Mouse (Mus musculus): ENCODE measurements around the gene Trim10.

Trim10 gene

DNA sequence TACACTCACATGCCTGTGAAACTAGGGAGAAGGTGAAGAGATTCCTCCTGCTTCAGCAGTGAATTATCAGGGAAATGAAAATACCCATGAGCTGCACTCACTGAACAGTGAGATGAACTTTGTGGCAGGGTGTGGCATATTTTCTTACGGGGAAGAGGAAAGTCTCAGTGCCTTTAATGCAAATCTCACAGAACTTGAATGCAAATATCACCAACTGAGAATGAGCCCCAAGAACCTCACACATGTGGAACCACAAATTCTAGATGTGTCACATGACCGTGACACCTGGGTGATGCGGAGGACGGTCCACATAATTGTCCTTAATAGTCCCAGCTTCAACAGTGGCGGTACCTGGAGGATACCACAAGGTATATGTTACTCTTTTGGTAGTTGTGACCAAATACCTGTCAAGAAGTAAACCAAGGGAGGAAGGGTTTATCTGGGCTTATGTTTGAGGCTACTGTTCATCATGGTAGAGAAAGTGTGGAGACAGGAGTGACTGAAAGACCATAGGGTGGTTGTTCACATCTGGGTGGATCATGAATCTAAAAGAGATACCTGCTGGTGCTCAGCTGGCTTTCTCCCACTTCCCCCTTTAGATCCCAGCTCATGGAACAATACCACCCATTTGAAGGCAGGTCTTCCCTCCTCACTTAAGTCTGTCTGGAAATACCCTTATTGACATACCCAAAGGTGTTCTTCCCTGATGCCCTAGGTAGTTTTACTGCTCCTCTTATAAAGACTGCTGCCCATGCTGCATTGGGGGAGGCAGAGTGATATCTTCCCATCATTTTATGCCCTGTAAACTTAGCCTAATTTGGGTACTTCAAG is 20.9 kb downstream of the Trim10 start, which contains the start of gene Trim40:
Trim40 (minus strand) TSS at position 51 of the 831 bp plus-strand sequence.
- ChIA-PET CTCF (no interaction called here), POLR2A (interaction anchor here in 1 of 4 experiments (3.6 kb wide), 1 partner anchor 23 kb away, joined by 8 read pairs; the partner anchor contains the start of gene Trim15)

DNA sequence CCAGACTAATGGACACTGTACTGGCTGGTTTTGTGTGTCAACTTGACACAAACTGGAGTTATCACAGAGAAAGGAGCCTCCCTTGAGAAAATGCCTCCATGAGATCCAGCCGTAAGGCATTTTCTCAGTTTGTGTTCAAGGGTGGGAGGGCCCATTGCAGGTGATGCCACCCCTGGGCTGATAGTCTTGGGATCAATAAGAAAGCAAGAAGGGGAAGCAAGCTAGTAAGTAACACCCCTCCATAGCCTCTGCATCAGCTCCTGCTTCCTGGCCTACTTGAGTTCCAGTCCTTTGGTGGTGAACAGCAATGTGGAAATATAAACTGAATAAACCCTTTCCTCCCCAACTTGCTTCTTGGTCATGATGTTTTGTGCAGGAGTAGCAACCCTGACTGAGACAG is 22.1 kb downstream of the Trim10 start:
- POLR2A ChIA-PET = interaction anchor here in 2 of 4 experiments (0.6 to 3.6 kb wide), 4 partner anchors 13 to 136 kb away, joined by 3 to 10 read pairs (median 6); partner anchors contain the start of genes Trim15 (in 1 of the 2) and Trim26 (in 1 of the 2)

DNA sequence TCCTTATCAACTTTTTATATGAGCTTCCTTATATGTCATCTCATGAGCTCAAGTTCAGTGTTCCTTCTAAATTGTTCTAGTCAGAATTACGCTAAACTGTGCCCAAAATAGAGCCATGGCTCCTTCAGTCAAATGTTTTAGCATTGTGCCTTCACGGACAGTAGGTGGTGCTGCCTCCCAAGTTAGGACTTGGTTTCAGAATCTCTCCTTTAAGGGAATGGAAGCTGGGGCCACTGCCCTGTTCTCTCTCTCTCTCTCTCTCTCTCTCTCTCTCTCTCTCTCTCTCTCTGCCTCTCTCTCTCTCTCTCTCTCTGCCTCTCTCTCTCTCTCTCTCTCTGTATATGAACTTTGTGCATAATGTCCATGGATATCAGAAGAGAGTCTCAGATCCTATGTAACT is 23.0 kb downstream of the Trim10 start:
- CTCF ChIA-PET = interaction anchor here (0.6 to 4.2 kb wide), 56 partner anchors 9 to 668 kb away, joined by 3 to 32 read pairs (median 4); partner anchors contain the start of genes Gabbr1 (in 2 of the 4) and Trim26 (in 2 of the 4)

More for the DNA sequence above, 22.1 kb downstream of the Trim10 start:
- CTCF ChIA-PET = interaction anchor here (0.6 to 4.2 kb wide), 8 partner anchors 10 to 579 kb away, joined by 3 to 32 read pairs (median 12); no protein-coding TSS in a partner anchor

DNA sequence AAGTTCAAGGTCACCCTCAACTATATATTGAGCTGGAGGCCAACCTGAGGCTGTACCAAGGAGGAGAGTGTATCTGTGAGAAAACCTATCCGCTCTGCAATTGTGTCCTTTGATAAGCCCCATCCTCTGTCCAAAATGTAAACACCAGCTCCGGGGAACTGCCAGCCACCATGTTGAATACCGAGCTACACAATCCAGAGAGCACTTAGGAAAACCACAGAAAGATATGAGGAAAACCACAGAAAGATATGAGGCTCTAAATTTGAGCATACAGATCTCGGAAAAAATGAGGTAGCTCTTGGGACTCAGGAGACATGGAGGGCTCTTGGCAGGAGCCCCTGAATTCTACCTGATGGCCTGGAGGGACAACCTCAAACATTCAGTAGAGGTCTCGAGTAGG is 24.0 kb downstream of the Trim10 start:
- POLR2A ChIA-PET = interaction anchor here (0.7 to 3.6 kb wide), 5 partner anchors 10 to 57 kb away, joined by 3 to 10 read pairs (median 4); partner anchors contain the start of genes Trim15 (in 1 of the 4) and Trim26 (in 1 of the 4)
- CTCF ChIA-PET = interaction anchor here (0.7 to 4.2 kb wide), 24 partner anchors 10 to 876 kb away, joined by 3 to 32 read pairs (median 4); partner anchors contain the start of genes Gabbr1 (in 1 of the 4) and Trim26 (in 1 of the 4)

More for the DNA sequence above, 23.0 kb downstream of the Trim10 start:
- POLR2A ChIA-PET = interaction anchor here (0.6 to 3.6 kb wide), 8 partner anchors 22 to 324 kb away, joined by 3 to 12 read pairs (median 4); partner anchors contain the start of genes Trim26 (in 2 of the 4) and Trim15 (in 1 of the 4)

DNA sequence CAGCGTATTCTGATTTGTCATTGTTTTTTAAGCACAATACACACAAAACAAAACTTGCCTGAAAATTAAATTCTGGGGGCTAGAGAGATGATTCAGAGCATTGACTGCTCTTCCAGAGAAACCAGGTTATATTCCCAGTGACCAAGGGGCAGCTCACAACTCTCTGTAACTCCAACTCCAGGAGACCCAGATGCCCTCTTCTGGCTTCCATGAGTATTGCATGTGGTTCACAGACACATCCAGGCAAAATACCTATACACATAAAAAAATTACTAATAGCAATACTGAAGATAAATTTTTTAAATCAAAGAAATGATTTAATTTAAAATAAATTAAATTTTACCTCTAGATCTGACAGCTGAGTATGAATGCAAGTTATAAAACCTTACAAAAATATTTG is 27.2 kb downstream of the Trim10 start:
- ChIA-PET CTCF (interaction anchor here (0.6 to 2.3 kb wide), 9 partner anchors 18 to 307 kb away, joined by 3 to 11 read pairs (median 4); no protein-coding TSS in a partner anchor), POLR2A (interaction anchor here in 2 of 4 experiments (0.6 to 2.4 kb wide), 7 partner anchors 11 to 343 kb away, joined by 3 to 9 read pairs (median 4); partner anchors contain the start of gene Trim26 (in 1 of the 2))

DNA sequence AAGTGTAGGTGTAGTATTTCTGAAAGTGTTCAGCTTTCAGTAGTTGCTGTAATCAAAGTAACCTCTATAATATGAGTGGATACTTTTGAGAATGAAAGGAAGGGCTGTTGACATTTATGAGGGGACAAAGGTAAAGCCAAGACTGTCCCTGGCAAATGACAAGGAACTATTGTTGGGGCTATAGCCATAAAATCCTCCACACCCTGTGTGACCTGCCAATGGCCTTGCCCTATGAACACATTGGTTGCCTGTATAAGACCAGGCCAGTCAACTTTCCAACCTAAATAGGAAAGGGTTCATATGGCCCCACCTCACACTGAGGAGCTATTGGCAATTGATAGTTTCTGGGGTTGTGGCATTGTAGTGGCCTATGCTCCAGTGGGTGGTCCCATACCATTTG is 27.7 kb downstream of the Trim10 start:
- POLR2A ChIA-PET = interaction anchor here in 3 of 4 experiments (0.5 to 2.4 kb wide), 8 partner anchors 10 to 346 kb away, joined by 3 to 9 read pairs (median 4); partner anchors contain the start of gene Trim26 (in 1 of the 3)
- CTCF ChIA-PET = interaction anchor here in 2 of 4 experiments (0.9 to 2.3 kb wide), 6 partner anchors 18 to 307 kb away, joined by 3 to 11 read pairs (median 5); no protein-coding TSS in a partner anchor

DNA sequence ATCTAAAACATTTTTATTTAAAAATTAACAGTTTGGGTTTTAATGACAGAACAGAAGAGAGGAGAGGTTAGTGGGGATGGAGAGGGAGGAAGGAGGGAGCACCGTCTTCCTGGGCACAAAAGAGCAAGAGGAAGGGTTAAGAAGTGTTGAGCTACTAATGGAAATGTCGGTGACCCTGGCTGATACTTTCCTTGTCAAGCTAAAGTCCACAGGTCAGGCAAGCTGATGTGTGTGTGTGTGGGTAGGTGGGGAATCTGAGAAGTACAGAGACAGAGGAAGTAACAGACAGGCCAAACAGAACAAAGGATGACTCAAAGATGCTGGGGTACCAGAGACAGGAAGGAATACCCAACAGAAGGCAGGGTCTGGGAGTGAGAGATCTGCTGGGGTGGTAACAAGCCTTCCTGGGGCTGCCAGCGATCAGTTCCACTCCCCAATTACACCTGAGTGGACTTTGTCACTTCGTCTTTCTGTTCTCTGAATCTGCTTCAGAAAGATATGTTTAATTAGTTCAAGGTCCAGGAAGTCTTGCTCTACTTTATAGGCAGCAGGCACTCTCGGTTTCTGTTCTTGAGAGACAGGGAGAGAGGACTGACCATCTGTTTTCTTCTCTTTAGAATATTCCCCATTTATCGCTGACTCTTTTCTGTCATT is 28.3 kb downstream of the Trim10 start, which contains the start of gene Trim31:
Trim31 (plus strand) TSS at position 567 of the 654 bp plus-strand sequence.
- POLR2A ChIA-PET = interaction anchor here in 3 of 4 experiments (0.5 to 2.4 kb wide), 5 partner anchors 9 to 346 kb away, joined by 3 to 6 read pairs (median 4); no protein-coding TSS in a partner anchor
- CTCF ChIA-PET = interaction anchor here in 3 of 4 experiments (0.6 to 1.6 kb wide), 4 partner anchors 14 to 306 kb away, joined by 3 to 8 read pairs (median 3); no protein-coding TSS in a partner anchor

DNA sequence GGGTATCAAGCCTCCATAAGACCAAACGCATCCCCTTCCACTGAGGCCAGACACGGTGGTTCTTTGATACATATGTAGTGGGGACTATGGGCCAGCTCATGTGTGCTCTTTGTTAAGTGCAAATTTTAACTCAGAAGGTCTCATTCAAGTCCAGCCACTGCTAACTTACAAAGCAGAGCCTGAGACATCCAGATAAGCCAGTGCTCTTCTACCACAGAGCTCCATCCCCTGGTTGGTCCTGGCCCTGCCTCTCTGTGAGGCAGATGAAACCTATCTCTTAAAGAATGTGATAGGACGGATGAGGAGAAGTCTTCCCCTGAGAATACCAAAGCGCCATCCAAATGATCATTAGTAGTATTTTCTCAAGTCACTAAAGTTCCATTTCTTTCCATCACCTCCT is 30.0 kb downstream of the Trim10 start:
- CTCF ChIA-PET = interaction anchor here in 2 of 4 experiments (0.6 to 1.6 kb wide), 4 partner anchors 15 to 511 kb away, joined by 3 to 11 read pairs (median 5); partner anchors contain the start of gene Trim26 (in 1 of the 2)
- POLR2A ChIA-PET = interaction anchor here in 2 of 4 experiments (0.5 to 1.9 kb wide), 2 partner anchors 15 to 63 kb away, joined by 3 to 4 read pairs; partner anchors contain the start of gene Trim26 (in 1 of the 2)

DNA sequence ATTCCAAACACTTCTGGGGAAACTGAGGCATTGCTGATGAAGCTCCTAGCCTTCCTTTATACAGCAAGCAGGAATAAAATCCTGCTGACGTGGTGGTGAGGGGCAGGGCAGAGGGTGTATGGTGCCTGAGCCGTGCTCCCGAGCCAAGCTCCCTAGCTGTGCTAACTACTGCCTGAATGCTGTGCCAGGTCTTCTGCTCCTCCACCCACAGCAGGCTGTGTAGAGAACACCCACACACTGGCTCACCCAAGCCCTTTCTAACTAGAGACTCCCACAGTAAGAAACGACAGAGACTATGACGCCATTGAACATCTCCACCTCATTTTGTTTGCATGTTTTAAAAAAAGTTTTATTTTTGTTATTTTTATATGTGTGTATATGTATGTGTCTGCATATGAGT is 30.6 kb downstream of the Trim10 start:
- CTCF ChIA-PET = interaction anchor here in 3 of 4 experiments (0.6 to 1.6 kb wide), 6 partner anchors 14 to 510 kb away, joined by 3 to 5 read pairs (median 4); no protein-coding TSS in a partner anchor
- POLR2A ChIA-PET = interaction anchor here in 2 of 4 experiments (0.5 to 1.9 kb wide), 2 partner anchors 14 to 63 kb away, joined by 3 to 4 read pairs; partner anchors contain the start of gene Trim26 (in 1 of the 2)

DNA sequence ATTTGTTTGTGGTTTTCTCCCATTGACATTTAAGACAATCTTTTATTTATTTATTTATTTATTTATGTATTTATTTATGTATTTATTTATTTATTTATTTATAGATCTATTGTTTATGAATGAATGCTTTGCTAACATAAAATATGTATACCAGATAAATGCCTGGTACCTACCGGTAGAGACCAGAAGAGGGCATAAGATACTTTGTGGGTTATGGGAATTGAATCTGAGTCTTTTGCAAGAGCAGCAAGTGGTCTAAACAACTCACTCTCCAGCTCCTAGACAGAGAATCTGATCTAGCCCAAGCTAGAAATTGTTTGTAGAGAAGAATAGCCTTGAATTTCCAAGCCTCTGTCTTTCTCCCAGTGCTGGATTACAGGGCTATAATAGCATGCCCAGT is 31.3 kb downstream of the Trim10 start:
- POLR2A ChIA-PET = no interaction called here
- CTCF ChIA-PET = interaction anchor here in 3 of 4 experiments (0.6 to 1.6 kb wide), 7 partner anchors 13 to 303 kb away, joined by 3 to 5 read pairs (median 3); no protein-coding TSS in a partner anchor

DNA sequence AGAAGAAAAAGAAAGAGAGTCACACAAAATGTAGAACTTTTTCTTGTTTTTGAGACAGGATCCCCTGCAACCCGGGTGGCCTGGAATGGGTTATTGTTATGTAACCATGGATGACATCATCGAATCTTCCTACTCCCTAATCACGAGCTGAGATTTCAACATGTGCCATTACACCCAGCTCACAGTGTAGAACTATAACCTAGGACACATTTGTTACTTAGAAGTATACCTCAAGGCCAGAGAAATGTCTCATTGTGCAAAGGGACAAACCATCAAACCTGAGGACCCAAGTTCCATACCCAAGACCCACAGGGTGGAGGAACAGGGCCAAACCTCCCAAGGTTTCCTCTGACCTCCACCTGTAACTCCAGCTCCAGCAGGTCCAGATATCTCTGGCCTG is 34.3 kb downstream of the Trim10 start:
- ChIA-PET POLR2A (interaction anchor here in 2 of 4 experiments (0.5 to 1.4 kb wide), 7 partner anchors 12 to 179 kb away, joined by 3 to 5 read pairs (median 4); partner anchors contain the start of gene H2-M5 (in 1 of the 2)), CTCF (interaction anchor here (0.5 to 4.0 kb wide), 10 partner anchors 10 to 300 kb away, joined by 3 to 22 read pairs (median 7); no protein-coding TSS in a partner anchor)

DNA sequence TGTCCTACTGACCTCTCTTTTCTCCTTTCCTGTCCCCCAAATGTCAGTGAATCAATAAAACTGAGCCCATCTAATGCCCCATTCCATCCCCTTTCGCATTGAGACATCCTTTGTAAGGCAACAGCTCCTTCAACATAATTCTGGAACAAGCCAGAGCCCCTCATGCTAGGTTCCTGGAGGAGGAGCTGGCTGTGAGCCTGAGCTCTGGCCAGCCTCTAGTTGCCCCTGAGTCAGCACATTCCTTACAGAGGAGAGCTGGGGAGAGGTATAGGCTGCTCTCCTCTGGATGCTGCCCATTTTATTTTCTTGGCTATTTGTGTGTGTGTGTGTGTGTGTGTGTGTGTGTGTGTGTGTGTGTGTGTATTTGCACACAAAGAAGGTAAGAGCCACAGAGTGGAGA is 38.9 kb downstream of the Trim10 start:
- CTCF ChIA-PET = interaction anchor here in 2 of 4 experiments (0.5 to 1.0 kb wide), 2 partner anchors 15 to 308 kb away, joined by 3 to 8 read pairs; no protein-coding TSS in a partner anchor
- POLR2A ChIA-PET = interaction anchor here in 2 of 4 experiments (0.9 to 1.5 kb wide), 3 partner anchors 12 to 71 kb away, joined by 3 to 5 read pairs (median 4); partner anchors contain the start of gene Trim26 (in 1 of the 2)

DNA sequence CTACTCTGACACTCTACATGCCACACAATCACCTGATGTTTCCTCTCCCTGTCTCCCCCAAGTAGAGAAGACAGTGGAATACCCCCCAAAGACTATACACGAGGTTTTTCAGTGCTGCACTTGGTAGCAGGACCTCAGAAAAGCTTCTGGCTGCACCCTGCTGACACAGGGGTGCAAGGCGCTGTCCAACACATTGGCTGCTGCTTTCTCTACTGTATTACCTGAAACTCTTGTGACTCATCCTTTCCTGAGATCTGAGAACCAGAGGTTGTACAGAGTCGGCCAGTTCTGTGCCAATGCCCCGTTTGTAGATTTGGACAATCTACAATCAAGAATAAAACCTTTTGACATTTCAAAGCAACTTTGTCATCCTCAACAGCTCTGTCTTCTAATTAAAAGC is 40.4 kb downstream of the Trim10 start:
- CTCF ChIA-PET = interaction anchor here in 2 of 4 experiments (0.5 to 1.1 kb wide), 3 partner anchors 63 to 174 kb away, joined by 6 read pairs; no protein-coding TSS in a partner anchor
- POLR2A ChIA-PET = no interaction called here

DNA sequence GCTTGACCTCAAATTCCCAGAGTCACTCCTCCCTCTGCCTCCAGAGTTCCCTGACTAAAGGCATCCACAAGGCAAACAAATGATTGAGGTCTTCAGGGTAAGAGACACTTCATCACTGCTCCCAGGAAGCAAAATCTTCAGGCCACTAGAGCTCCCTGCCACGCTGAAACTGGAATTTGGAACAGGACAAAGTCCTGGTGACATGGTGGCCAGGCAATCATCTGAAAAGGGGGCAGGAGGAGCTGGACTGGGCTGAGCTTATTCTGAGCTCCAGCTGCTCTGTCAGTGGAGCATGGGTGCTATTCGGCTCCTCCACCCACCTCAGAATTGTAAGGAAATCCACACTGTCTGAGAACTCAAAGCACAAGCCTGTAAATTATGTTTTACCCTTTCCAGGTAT is 42.7 kb downstream of the Trim10 start:
- ChIA-PET CTCF (interaction anchor here in 2 of 4 experiments (0.6 to 4.0 kb wide), 7 partner anchors 11 to 288 kb away, joined by 3 to 31 read pairs (median 3); partner anchors contain the start of gene Trim31 (in 1 of the 2)), POLR2A (interaction anchor here (0.6 to 2.2 kb wide), 5 partner anchors 12 to 172 kb away, joined by 3 to 8 read pairs (median 3); partner anchors contain the start of gene Trim31 (in 1 of the 4))

DNA sequence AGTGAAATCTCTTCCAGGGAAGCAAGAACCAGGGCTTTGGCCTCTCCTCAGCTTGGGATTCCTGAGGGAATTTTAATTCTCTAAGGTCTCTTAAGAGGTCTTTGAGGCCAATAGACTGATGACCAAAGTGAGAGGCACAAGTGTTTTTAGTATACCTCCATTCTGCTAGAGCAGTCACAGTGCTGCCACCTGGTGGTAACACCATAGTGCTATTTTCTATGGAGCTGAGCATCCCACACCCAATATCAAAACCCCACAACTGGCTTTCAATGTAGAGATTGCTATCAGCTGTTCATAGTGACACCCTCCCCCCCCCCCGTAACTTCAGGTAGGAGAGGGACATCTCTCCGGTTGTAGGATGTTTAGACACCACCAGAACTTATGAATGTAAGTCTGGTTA is 44.7 kb downstream of the Trim10 start:
- ChIA-PET CTCF (interaction anchor here (0.5 to 4.3 kb wide), 76 partner anchors 9 to 658 kb away, joined by 3 to 32 read pairs (median 4); partner anchors contain the start of genes Trim26 (in 3 of the 4) and H2-M5 (in 1 of the 4)), POLR2A (interaction anchor here (0.6 to 2.6 kb wide), 16 partner anchors 9 to 284 kb away, joined by 3 to 13 read pairs (median 3); no protein-coding TSS in a partner anchor)

DNA sequence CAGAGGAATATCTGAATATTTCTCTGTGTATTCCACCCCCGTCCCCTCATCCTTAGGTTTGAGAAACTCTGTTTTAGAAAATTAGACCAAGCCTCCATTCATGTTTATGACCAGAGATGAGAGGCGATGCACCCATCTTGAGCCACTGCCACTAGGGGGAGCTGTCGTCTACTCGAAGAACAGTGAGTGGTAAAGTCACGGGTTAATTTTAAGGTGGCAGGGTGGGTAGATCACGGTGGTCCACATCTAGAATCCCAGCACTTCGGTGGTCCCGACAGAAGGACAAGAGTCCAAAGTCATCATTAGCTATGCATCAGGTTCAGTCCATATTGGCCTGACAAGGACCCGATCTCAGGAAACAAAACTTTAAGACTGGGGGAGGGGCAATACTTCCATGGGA is 45.7 kb downstream of the Trim10 start:
- ChIA-PET CTCF (interaction anchor here (0.5 to 4.3 kb wide), 46 partner anchors 8 to 328 kb away, joined by 3 to 32 read pairs (median 5); partner anchors contain the start of genes H2-M5 (in 1 of the 4) and Trim26 (in 1 of the 4)), POLR2A (interaction anchor here in 3 of 4 experiments (0.7 to 2.6 kb wide), 10 partner anchors 8 to 133 kb away, joined by 3 to 13 read pairs (median 4); partner anchors contain the start of gene Trim26 (in 1 of the 3))
